Mouse (Mus musculus) hindbrain, embryonic 16.5 days (tissue): Measurements from ENCODE around the gene Hsf5. TPM values are rescaled to one million over a fixed set of nuclear protein-coding genes. Genes with fewer than 3 reads are reported as not detected.

ENCODE experiments used
- ATAC-seq: fragments of 200-750 bp; cut with Nextera tagmentation; 2 replicates; pipeline ENCODE4 v1.8.0; 2017; ENCODE audit warnings: moderate TSS enrichment, moderate library complexity
- H3K27ac ChIP-seq: fragments of 300-500 bp; sonication (generic); 2 replicates; pipeline ENCODE4 v1.5.1; 2014; ENCODE audit warnings: low read depth, mild to moderate bottlenecking, control low read depth, low read length, moderate library complexity
- H3K27me3 ChIP-seq: fragments of 300-500 bp; sonication (generic); replicated peaks from 2 replicates; pipeline ENCODE4 v1.6.1; 2014; ENCODE audit warnings: low read length; ENCODE audit not compliant: control insufficient read depth, insufficient read depth
- H3K36me3 ChIP-seq: fragments of 300-500 bp; sonication (generic); 2 replicates; pipeline ENCODE4 v1.6.1; 2014; ENCODE audit warnings: mild to moderate bottlenecking, low read length, moderate library complexity, mixed read lengths; ENCODE audit not compliant: control insufficient read depth, insufficient read depth
- H3K4me1 ChIP-seq: fragments of 300-500 bp; sonication (generic); 2 replicates; pipeline ENCODE4 v1.6.1; 2014; ENCODE audit warnings: low read depth, low read length; ENCODE audit not compliant: control insufficient read depth, insufficient read depth
- H3K4me2 ChIP-seq: fragments of 300-500 bp; sonication (generic); 2 replicates; pipeline ENCODE4 v1.6.1; 2014; ENCODE audit warnings: mild to moderate bottlenecking, low read length, control low read depth, moderate library complexity
- H3K4me3 ChIP-seq: fragments of 300-500 bp; sonication (generic); 2 replicates; pipeline ENCODE4 v1.5.1; 2014; ENCODE audit warnings: mild to moderate bottlenecking, low read length, control low read depth, moderate library complexity
- H3K9ac ChIP-seq: fragments of 300-500 bp; sonication (generic); 2 replicates; pipeline ENCODE4 v1.6.1; 2014; ENCODE audit warnings: low read depth, mild to moderate bottlenecking, control low read depth, low read length, moderate library complexity
- H3K9me3 ChIP-seq: fragments of 300-500 bp; sonication (generic); 2 replicates; pipeline ENCODE4 v1.6.1; 2014; ENCODE audit warnings: mild to moderate bottlenecking, low read length, moderate library complexity; ENCODE audit not compliant: control insufficient read depth
- WGBS: fragments of 180-500 bp; shearing (Covaris S2); extraction: QIAGEN DNeasy Blood & Tissue Kit; methylation state at CpG from one replicate; pipeline ENCODE4 v1.1.7; 2014; 5-methylcytosine and 5-hydroxymethylcytosine counted together
- polyA plus RNA-seq: library from polyadenylated mRNA; unstranded; fragments of >200 nt; fragmentation: Nextera tagmentation; extraction: Ambion mirVana; gene quantifications from 2 replicates; pipeline ENCODE4 v1.2.1, GENCODE M21; 2015

The Hsf5 gene
- polyA plus RNA-seq, 1 experiment from 2014 or later = 0.45 TPM

GRCm38 (mm10) chr11:87675606-87676005 lies 58.6 kb downstream of the Hsf5 start:
- no peak for ATAC-seq
- 92% methylated on average over 6 of the region's 6 CpGs for WGBS
- no peaks in the 10 kb centered on the region for H3K9me3 ChIP-seq
- H3K4me3 ChIP-seq = no peak overlapping the region
- no peak overlapping the region for H3K27ac ChIP-seq
- H3K9ac ChIP-seq = no peak overlapping the region
- no peak overlapping the region for H3K4me2 ChIP-seq
- H3K27me3 ChIP-seq = no peaks in the 10 kb centered on the region
- no peaks in the 10 kb centered on the region for H3K36me3 ChIP-seq
- no peaks in the 10 kb centered on the region for H3K4me1 ChIP-seq

- Histone ChIP-seq H3K9me3 (no peaks in the 10 kb centered on the region), H3K9ac (no peak overlapping the region), H3K4me1 (no peaks in the 10 kb centered on the region), H3K4me2 (no peak overlapping the region), H3K36me3 (no peaks in the 10 kb centered on the region), H3K4me3 (no peak overlapping the region), H3K27ac (no peak overlapping the region), H3K27me3 (no peaks in the 10 kb centered on the region)
- WGBS = 39% methylated on average over 5 of the region's 5 CpGs
- no peak for ATAC-seq
These were observed 60.8 kb downstream of the Hsf5 start for GRCm38 (mm10) chr11:87677756-87678155.

DNA sequence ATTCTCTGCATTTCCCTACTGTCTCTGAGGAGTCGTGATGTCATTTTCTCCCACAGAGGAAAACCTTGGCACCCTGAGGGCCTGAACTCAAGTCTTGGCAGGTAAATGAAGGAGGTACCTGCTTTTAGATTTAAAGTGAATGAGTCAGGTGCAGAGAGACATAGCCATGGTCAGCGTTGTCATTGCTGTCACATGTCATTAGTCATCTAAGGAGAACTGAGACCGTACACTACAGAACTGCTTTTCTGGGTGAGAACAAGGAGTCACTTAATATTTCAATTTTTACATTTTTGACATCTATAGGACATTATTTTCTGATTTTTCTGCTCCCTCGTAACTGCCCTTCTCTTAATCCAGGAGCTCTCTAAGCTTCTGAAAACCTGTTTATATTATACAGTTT lies 61.6 kb downstream of the Hsf5 start:
- Histone ChIP-seq H3K9ac (no peak overlapping the region), H3K4me3 (no peak overlapping the region), H3K4me1 (no peaks in the 10 kb centered on the region), H3K4me2 (no peak overlapping the region), H3K27me3 (no peaks in the 10 kb centered on the region), H3K27ac (no peak overlapping the region), H3K9me3 (no peaks in the 10 kb centered on the region), H3K36me3 (no peaks in the 10 kb centered on the region)
- 80% methylated on average over 4 of the region's 4 CpGs for WGBS
- ATAC-seq = no peak

GRCm38 (mm10) chr11:87678976-87679375 lies 62.0 kb downstream of the Hsf5 start:
- no peak for ATAC-seq
- no peaks in the 10 kb centered on the region for H3K36me3 ChIP-seq
- no peaks in the 10 kb centered on the region for H3K27me3 ChIP-seq
- no peak overlapping the region for H3K4me3 ChIP-seq
- H3K9me3 ChIP-seq = no peaks in the 10 kb centered on the region
- H3K9ac ChIP-seq = no peak overlapping the region
- 93% methylated on average over 7 of the region's 7 CpGs for WGBS
- no peak overlapping the region for H3K27ac ChIP-seq
- no peaks in the 10 kb centered on the region for H3K4me1 ChIP-seq
- no peak overlapping the region for H3K4me2 ChIP-seq

DNA sequence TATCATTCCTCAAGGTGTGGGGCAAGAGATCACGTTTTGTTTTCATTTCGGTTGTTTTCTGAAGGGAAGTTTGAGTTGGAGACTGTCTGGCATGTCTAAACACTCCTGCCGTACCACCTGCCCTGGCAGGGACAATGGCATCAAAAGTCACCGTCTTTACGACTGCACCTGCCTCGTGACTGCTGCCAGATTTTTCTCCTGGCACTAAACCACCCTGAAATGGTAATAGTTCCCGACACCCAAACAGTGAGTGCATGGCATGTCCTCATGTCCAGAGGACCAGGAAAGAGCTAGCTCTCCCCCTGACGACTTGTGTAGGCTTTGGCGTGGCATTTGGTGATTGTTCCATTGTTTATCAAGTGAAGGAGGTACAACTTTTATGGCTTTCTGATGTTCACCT lies 63.8 kb downstream of the Hsf5 start:
- ATAC-seq = no peak
- no peaks in the 10 kb centered on the region for H3K9me3 ChIP-seq
- WGBS = 86% methylated on average over 9 of the region's 9 CpGs

DNA sequence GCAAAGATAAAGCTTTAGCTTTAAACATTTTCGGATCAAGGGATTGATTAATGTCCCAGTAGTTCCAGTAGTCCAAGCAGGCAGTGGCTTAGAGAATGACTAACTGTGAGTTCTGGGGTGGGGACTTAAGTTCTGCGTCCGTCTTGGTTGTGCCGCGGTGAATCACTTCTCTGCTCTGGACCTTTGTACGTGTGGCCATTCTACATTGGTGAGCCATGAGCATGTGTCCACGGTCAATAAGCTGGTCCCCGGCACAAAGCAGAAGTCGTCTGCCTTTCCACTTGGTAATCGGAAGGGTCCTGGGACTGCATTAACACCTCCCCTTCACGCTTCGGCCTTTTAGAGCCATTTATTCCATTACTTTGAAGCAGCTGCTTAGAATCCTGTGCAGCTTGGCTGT lies 65.1 kb downstream of the Hsf5 start:
- H3K4me3 ChIP-seq = no peak overlapping the region
- WGBS = 85% methylated on average over 12 of the region's 12 CpGs
- no peak overlapping the region for H3K4me2 ChIP-seq
- no peaks in the 10 kb centered on the region for H3K36me3 ChIP-seq
- no peak overlapping the region for H3K9ac ChIP-seq
- H3K9me3 ChIP-seq = no peaks in the 10 kb centered on the region
- no peaks in the 10 kb centered on the region for H3K27me3 ChIP-seq
- ATAC-seq = no peak
- no peaks in the 10 kb centered on the region for H3K4me1 ChIP-seq
- no peak overlapping the region for H3K27ac ChIP-seq

More for the DNA sequence above, 63.8 kb downstream of the Hsf5 start:
- Histone ChIP-seq H3K4me3 (no peak overlapping the region), H3K27ac (no peak overlapping the region), H3K27me3 (no peaks in the 10 kb centered on the region), H3K4me1 (no peaks in the 10 kb centered on the region), H3K9ac (no peak overlapping the region), H3K36me3 (no peaks in the 10 kb centered on the region), H3K4me2 (no peak overlapping the region)

DNA sequence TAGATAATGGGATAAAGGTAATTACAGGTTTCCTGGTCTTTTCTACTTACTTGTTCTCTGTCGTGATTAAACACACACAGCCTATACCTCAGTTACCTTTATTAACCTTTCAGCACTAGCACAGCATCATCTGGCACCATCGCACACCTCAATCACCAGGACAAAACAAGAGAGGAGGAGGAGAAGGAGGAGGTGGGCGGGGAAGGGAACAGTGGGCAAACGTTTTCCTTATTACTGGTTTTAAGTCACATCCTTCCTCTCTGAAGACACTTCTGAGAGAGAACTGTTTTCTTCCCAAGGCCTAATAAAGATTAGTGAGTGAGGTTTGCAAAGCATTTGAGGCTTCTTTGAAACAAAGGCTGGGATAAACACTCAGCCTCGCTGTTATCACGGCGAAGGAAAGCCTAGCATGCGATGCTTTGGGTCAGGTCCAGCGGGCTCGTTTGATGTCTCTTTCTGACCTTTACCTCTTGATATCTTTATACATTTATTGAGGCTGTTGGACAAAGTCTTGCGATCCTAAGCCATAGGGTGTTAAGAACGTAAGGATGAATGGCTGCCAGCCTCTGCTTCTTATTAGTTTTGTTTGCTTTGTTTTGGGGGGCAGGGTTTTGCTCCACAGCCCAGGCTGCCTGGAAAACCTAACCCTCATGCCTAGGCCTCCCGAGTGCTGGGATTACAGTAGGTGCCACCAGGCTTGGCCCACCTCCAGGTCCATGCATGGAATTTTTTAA lies 66.0 kb downstream of the Hsf5 start:
- H3K9ac ChIP-seq = no peak overlapping the region
- no peak overlapping the region for H3K27ac ChIP-seq
- H3K27me3 ChIP-seq = no peaks in the 10 kb centered on the region
- no peak overlapping the region for H3K4me2 ChIP-seq
- H3K4me1 ChIP-seq = no peaks in the 10 kb centered on the region
- no peaks in the 10 kb centered on the region for H3K9me3 ChIP-seq
- 57% methylated on average over 13 of the region's 13 CpGs for WGBS
- H3K36me3 ChIP-seq = no peaks in the 10 kb centered on the region
- ATAC-seq = no peak
- H3K4me3 ChIP-seq = no peak overlapping the region

- no peak overlapping the region for H3K9ac ChIP-seq
These were observed 69.4 kb downstream of the Hsf5 start for GRCm38 (mm10) chr11:87686407-87686806.

DNA sequence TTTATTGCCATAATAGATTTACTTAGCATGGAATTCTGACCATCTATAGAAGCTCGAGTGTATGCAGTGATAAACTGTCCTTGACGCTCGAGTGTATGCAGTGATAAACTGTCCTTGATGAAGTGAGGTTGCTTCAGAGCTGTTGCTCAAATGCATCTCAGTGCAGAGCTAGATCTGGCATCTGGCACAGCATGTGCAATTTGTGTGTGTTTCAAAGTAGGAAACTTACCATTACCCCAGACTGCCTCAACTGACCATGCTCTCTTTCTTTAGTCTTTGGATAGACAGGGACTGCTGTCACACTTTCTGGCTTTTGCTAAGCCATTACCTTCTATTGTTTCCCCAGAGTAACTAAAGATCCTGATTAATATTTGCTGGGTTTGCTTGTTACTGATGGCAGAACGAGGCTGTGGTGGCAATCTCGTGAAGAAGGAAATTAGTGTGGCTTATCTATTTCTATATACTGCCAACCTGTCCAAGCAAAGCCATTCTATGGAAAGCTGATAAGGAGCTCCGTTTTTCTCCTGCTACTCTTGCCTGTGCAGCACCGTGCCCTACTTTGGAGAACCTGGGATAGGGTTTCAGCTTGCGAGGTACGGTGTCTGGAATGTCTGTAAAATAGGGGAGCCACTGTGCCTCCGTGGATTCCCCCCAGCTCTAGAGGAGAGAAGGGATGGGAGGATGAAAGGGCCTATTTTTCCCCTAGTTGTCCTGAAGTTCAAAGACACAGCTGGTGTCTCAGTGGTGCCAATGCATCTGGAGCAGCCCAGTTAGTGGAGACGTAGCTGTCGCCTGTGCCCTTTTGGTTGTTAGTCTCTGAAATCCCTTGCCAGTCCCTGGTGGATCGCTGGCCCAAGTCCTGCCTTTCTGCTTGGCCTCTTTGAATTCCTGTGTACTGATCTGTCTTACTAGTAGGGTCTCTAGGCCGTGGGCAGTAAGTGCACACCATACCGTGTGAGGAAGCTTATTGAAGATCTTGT lies 70.6 kb downstream of the Hsf5 start:
- no peak for ATAC-seq

More at GRCm38 (mm10) chr11:87686407-87686806, 69.4 kb downstream of the Hsf5 start:
- H3K4me1 ChIP-seq = 0 out of 2 replicates have a peak, but pooled peaks cover 2% of the 10 kb centered on the region
- H3K4me2 ChIP-seq = no peak overlapping the region
- H3K9me3 ChIP-seq = no peaks in the 10 kb centered on the region
- no peak for ATAC-seq
- H3K27me3 ChIP-seq = no peaks in the 10 kb centered on the region
- H3K4me3 ChIP-seq = no peak overlapping the region
- 55% methylated on average over 7 of the region's 7 CpGs for WGBS
- H3K36me3 ChIP-seq = no peaks in the 10 kb centered on the region
- no peak overlapping the region for H3K27ac ChIP-seq

More for the DNA sequence above, 70.6 kb downstream of the Hsf5 start:
- H3K27ac ChIP-seq = no peak overlapping the region
- WGBS = 77% methylated on average over 15 of the region's 15 CpGs
- no peak overlapping the region for H3K9ac ChIP-seq
- H3K36me3 ChIP-seq = no peaks in the 10 kb centered on the region
- H3K27me3 ChIP-seq = no peaks in the 10 kb centered on the region
- no peaks in the 10 kb centered on the region for H3K9me3 ChIP-seq
- H3K4me2 ChIP-seq = no peak overlapping the region
- 0 out of 2 replicates have a peak, but pooled peaks cover 2% of the 10 kb centered on the region for H3K4me1 ChIP-seq
- H3K4me3 ChIP-seq = no peak overlapping the region
